Mouse (Mus musculus): Measurements from ENCODE around the gene Snx20. TPM values are rescaled to one million over a fixed set of nuclear protein-coding genes. Genes with fewer than 3 reads are reported as not detected.

Snx20 gene
- 1.1 and 1.4 TPM in 2 replicates for polyA plus RNA-seq (2015; fragmentation: Nextera tagmentation; extraction: Ambion mirVana)

DNA sequence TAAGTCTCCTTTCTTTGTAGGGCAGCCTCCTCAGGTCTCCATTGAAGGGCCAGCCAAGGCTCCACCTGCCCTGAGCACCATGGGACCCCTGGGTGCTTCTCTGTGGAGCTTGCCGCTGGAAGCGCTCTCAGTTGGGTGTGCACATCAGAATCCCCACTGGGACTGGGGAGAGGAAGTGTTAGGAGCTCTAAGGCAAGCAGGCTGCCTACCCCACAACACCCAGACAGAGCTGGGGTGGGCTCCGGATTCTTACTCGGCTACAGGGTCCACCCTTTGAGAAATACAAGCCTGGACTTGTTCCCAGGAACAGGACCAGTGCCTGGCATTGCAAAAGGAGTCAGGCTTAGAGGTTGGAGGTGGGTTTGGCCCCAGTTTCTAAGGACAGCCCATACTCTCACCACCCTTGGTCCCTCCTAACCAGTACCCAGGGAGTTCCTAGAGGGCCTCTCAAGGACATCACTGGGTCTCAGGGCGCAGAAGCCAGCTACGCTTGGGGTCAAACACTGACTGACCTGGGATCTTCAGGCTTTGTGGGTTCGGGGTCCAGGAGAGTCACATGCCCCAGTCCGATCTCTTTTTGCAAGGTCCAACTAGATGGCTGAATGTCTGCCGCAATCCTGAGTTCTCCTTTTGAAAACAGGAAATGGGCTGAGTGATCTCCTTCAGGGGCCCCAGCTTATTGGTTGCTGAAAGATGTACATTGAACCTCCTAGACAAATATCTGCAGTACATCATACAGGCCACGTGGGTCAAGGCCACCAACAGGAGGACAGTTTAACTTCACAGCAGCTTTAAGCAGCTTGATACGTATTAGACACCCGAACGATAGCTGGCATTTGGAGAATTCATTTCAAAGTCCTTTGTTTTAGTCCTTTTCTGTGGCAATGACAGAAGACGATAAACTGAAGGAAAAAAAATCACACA, at the start of gene Snx20:
TSS of gene Snx20 (minus strand) at position 655 of the 924 bp plus-strand sequence.
- no peaks in the 10 kb centered on the region for H3K36me3 ChIP-seq
- no peak for ATAC-seq (ENCODE audit: low read depth)
- no peak within 1 kb of the TSS for H3K27ac ChIP-seq (replicated peaks)
- WGBS, result 88% methylated on average over 14 of the region's 14 CpGs
- H3K9ac ChIP-seq, result no peak within 1 kb of the TSS
- no peaks in the 10 kb centered on the region for H3K27me3 ChIP-seq
- H3K4me3 ChIP-seq, result no peak within 1 kb of the TSS
- H3K9me3 ChIP-seq, result no peaks in the 10 kb centered on the region
- H3K4me1 ChIP-seq (replicated peaks), result no peaks in the 10 kb centered on the region
- H3K4me2 ChIP-seq, result no peak within 1 kb of the TSS

- H3K9me3 ChIP-seq, result no peaks in the 10 kb centered on the region
- H3K4me2 ChIP-seq, result no peak overlapping the region
- WGBS, result 89% methylated on average over 7 of the region's 7 CpGs
- H3K27me3 ChIP-seq, result no peaks in the 10 kb centered on the region
- ATAC-seq (ENCODE audit: low read depth), result no peak
- no peak overlapping the region for H3K4me3 ChIP-seq
- no peaks in the 10 kb centered on the region for H3K36me3 ChIP-seq
- H3K9ac ChIP-seq, result no peak overlapping the region
- H3K4me1 ChIP-seq (replicated peaks), result no peaks in the 10 kb centered on the region
- no peak overlapping the region for H3K27ac ChIP-seq (replicated peaks)
These were observed 47.8 kb upstream of the Snx20 start for GRCm38 (mm10) chr8:88683656-88684289.

DNA sequence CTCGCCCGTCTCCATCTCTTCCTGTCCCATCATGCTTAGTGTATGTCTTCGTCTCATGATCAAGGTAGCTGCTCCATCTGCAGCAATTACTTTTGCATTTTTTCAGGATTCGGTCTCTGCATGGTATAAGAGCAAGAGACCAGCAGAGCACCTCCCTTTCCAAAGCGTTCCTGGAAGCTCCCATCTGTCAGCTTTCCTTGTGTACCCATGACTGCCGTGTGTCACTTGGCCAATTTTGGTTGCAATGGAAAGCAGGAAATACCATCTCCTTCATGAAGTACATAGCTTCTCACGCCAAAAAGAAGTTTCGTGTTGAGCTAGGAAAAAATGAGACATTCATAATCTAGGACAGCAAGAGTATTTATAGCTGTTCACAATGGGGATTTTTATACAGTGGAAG, 45.1 kb upstream of the Snx20 start:
- WGBS, result 91% methylated on average over 8 of the region's 8 CpGs
- H3K4me3 ChIP-seq, result no peak overlapping the region

GRCm38 (mm10) chr8:88680566-88680965, 44.6 kb upstream of the Snx20 start:
- no peak for ATAC-seq (ENCODE audit: low read depth)

More for the DNA sequence above, 45.1 kb upstream of the Snx20 start:
- Histone ChIP-seq H3K4me1 (replicated peaks) (peaks cover 9% of the 10 kb centered on the region; the same call in 1 of the 2 replicates), H3K9ac (no peak overlapping the region), H3K27me3 (no peaks in the 10 kb centered on the region), H3K9me3 (no peaks in the 10 kb centered on the region), H3K4me2 (no peak overlapping the region), H3K36me3 (no peaks in the 10 kb centered on the region), H3K27ac (replicated peaks) (no peak overlapping the region)
- ATAC-seq (ENCODE audit: low read depth), result no peak

DNA sequence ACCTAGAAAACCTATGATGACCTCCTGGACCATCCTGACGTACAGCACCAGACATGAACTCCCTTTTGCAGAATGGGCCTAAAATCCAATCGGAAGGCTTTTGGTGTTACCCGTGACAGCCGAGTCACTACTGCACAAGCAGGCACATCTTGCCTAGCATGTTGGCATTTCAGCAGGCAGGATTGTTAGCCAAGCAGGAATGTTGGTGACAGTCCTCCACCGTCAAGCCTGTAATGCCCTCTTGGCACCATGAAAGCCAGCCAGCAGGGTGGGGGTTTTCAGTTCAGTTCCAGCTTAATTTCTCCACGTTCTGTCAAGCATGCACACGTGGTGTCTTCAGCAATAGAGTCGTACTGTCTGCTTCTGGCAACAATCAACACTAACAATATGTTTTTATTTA, 41.1 kb upstream of the Snx20 start:
- H3K4me2 ChIP-seq, result no peak overlapping the region
- ATAC-seq (ENCODE audit: low read depth), result no peak
- H3K4me3 ChIP-seq, result no peak overlapping the region
- 78% methylated on average over 8 of the region's 8 CpGs for WGBS
- H3K4me1 ChIP-seq (replicated peaks), result peaks cover 9% of the 10 kb centered on the region; the same call in 1 of the 2 replicates
- H3K27ac ChIP-seq (replicated peaks), result no peak overlapping the region
- H3K36me3 ChIP-seq, result no peaks in the 10 kb centered on the region
- H3K9me3 ChIP-seq, result no peaks in the 10 kb centered on the region
- no peaks in the 10 kb centered on the region for H3K27me3 ChIP-seq
- no peak overlapping the region for H3K9ac ChIP-seq

More at GRCm38 (mm10) chr8:88680566-88680965, 44.6 kb upstream of the Snx20 start:
- H3K4me1 ChIP-seq (replicated peaks), result peaks cover 9% of the 10 kb centered on the region; the same call in 1 of the 2 replicates
- H3K4me3 ChIP-seq, result no peak overlapping the region
- H3K27ac ChIP-seq (replicated peaks), result no peak overlapping the region
- no peaks in the 10 kb centered on the region for H3K27me3 ChIP-seq
- no peak overlapping the region for H3K9ac ChIP-seq
- H3K9me3 ChIP-seq, result no peaks in the 10 kb centered on the region
- WGBS, result 96% methylated on average over 2 of the region's 2 CpGs
- H3K36me3 ChIP-seq, result no peaks in the 10 kb centered on the region
- no peak overlapping the region for H3K4me2 ChIP-seq

DNA sequence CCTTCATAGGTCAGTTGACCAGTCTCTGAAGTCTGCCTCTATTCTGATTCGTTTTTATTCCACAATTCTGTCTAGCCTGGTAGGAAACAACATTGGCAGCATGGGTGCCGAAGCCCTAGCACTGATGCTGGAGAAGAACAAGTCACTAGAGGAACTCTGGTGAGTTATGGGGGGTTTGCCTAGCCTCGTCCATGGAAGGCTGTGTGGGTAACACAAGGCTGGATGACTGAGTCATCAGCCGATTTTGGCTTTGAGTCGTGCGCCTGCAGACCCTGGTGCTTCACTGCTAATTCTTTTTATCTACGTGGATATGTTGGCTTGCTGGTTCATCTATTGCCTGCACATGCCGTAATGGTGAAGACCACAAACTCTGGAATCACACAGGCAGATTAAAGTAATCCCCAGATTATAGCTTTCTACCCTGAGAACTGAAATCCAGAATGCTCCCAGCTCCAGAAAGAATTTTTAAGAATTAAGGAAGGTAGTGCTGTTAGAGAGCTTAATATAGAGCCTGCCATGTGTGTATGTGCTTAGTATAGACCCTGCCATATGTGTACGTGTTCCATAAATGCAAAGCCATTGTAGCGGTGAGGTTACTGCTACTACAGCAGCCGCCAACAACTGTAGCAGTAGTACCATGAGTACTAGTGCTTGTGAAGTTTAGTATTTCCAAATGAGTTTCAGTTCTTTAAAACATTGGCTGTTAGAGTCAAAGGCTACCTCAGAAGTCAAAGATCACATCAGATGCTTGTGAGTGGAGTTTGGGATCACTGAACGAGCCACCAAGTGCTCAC, 39.6 kb upstream of the Snx20 start:
- Histone ChIP-seq H3K4me3 (no peak overlapping the region), H3K4me1 (replicated peaks) (peaks cover 9% of the 10 kb centered on the region; the same call in 1 of the 2 replicates), H3K36me3 (no peaks in the 10 kb centered on the region), H3K9ac (no peak overlapping the region), H3K27me3 (no peaks in the 10 kb centered on the region), H3K9me3 (no peaks in the 10 kb centered on the region), H3K4me2 (no peak overlapping the region), H3K27ac (replicated peaks) (no peak overlapping the region)
- WGBS, result 92% methylated on average over 12 of the region's 12 CpGs
- no peak for ATAC-seq (ENCODE audit: low read depth)

DNA sequence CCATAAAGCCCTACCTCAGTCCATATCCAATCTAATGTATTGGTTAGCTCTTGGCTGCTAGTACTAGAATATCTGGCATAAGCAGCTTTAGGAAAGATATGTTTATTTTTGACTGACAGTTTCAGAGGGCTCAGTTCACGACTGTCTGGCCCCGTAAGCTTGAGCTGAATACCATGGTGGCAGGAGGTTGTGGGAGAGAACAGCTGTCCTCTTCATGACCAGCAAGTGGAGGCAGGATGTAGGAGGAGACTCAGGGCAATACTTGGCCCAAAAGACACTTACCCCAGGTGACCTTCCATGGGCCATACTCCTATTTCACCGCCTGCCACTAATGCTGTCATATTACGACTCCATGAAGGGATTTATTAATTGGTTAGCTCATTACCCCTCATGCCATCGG, 37.9 kb upstream of the Snx20 start:
- no peaks in the 10 kb centered on the region for H3K9me3 ChIP-seq
- ATAC-seq (ENCODE audit: low read depth), result no peak
- H3K4me3 ChIP-seq, result no peak overlapping the region
- H3K36me3 ChIP-seq, result no peaks in the 10 kb centered on the region
- 75% methylated on average over 5 of the region's 5 CpGs for WGBS
- H3K4me1 ChIP-seq (replicated peaks), result peaks cover 13% of the 10 kb centered on the region
- no peak overlapping the region for H3K4me2 ChIP-seq
- no peak overlapping the region for H3K9ac ChIP-seq
- no peaks in the 10 kb centered on the region for H3K27me3 ChIP-seq
- H3K27ac ChIP-seq (replicated peaks), result no peak overlapping the region

DNA sequence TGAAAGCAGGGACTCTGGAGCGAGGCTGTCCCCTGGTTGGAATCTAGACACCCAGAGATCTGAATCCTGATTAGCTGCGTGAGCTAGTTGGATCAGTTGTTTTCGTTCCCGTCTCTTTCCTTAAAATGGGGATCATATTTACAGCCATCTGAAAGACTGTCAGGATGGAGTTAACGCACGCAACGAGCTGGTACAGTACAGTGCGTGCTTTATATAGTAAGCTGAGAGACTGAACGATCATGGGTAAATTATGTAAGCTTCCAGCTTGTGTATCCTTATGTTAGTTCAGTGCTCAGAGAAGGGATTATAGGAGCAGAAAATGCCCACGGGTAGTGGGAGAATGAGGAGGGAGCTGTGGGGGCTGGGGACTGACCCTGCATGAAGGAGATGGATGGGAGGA, 35.6 kb upstream of the Snx20 start:
- ATAC-seq (ENCODE audit: low read depth), result no peak
- H3K9me3 ChIP-seq, result no peaks in the 10 kb centered on the region
- H3K4me1 ChIP-seq (replicated peaks), result peaks cover 13% of the 10 kb centered on the region
- no peak overlapping the region for H3K27ac ChIP-seq (replicated peaks)
- WGBS, result 84% methylated on average over 10 of the region's 10 CpGs
- no peaks in the 10 kb centered on the region for H3K27me3 ChIP-seq
- H3K9ac ChIP-seq, result no peak overlapping the region
- H3K36me3 ChIP-seq, result no peaks in the 10 kb centered on the region
- no peak overlapping the region for H3K4me2 ChIP-seq
- no peak overlapping the region for H3K4me3 ChIP-seq

- Histone ChIP-seq H3K9ac (no peak overlapping the region), H3K36me3 (no peaks in the 10 kb centered on the region), H3K27me3 (no peaks in the 10 kb centered on the region), H3K27ac (replicated peaks) (no peak overlapping the region), H3K4me3 (no peak overlapping the region), H3K4me2 (no peak overlapping the region), H3K4me1 (replicated peaks) (peaks cover 13% of the 10 kb centered on the region), H3K9me3 (no peaks in the 10 kb centered on the region)
- WGBS, result 73% methylated on average over 6 of the region's 6 CpGs
- no peak for ATAC-seq (ENCODE audit: low read depth)
These were observed 34.9 kb upstream of the Snx20 start for GRCm38 (mm10) chr8:88670782-88671181.

- Histone ChIP-seq H3K27me3 (no peaks in the 10 kb centered on the region), H3K4me2 (no peak overlapping the region), H3K4me1 (replicated peaks) (peaks cover 13% of the 10 kb centered on the region), H3K9ac (no peak overlapping the region), H3K36me3 (no peaks in the 10 kb centered on the region), H3K27ac (replicated peaks) (0 out of 2 replicates have a peak overlapping the region, but pooled peaks have one; percentile 33), H3K4me3 (no peak overlapping the region), H3K9me3 (no peaks in the 10 kb centered on the region)
- ATAC-seq (ENCODE audit: low read depth), result no peak
- 61% methylated on average over 14 of the region's 14 CpGs for WGBS
These were observed 32.6 kb upstream of the Snx20 start for GRCm38 (mm10) chr8:88668400-88669086.

DNA sequence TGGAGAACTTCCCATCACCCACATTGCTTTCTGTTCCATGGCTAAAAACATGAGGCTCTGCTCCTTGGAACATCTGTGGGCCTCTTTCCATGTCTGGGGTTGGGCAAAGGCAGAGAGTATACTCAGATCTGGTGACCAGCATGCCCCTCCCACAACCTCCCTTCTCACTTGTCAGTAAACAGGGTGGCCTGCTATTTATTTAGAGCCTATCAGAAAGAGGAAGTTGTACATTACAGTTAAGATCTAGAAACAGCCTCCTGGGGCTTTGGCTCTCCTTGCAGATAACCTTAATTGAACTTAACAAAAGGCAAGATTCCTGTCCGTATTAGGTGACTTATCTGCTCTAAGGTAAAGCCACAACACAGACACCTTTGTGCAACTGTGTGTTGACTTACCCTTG, 30.5 kb upstream of the Snx20 start:
- no peaks in the 10 kb centered on the region for H3K9me3 ChIP-seq
- 85% methylated on average over 1 of the region's 1 CpGs for WGBS
- ATAC-seq (ENCODE audit: low read depth), result no peak
- H3K9ac ChIP-seq, result no peak overlapping the region
- H3K27me3 ChIP-seq, result no peaks in the 10 kb centered on the region
- H3K4me1 ChIP-seq (replicated peaks), result peaks cover 13% of the 10 kb centered on the region
- no peak overlapping the region for H3K4me3 ChIP-seq
- H3K36me3 ChIP-seq, result no peaks in the 10 kb centered on the region
- no peak overlapping the region for H3K27ac ChIP-seq (replicated peaks)
- no peak overlapping the region for H3K4me2 ChIP-seq

All from neural tube, embryonic 13.5 days (tissue).